Mouse (Mus musculus): Measurements from ENCODE around the gene Tmco4. TPM values are rescaled to one million over a fixed set of nuclear protein-coding genes. Genes with fewer than 3 reads are reported as not detected.

The Tmco4 gene
- polyA plus RNA-seq, 1 experiment from 2014 or later, result 1.3 TPM

- Histone ChIP-seq H3K27ac (no peak overlapping the region), H3K4me3 (peak overlapping the region; percentile 58), H3K9me3 (no peaks in the 10 kb centered on the region), H3K4me2 (peak overlapping the region; percentile 82), H3K9ac (peak overlapping the region; percentile 76), H3K27me3 (peaks cover 71% of the 10 kb centered on the region), H3K4me1 (replicated peaks) (peaks cover 23% of the 10 kb centered on the region), H3K36me3 (no peaks in the 10 kb centered on the region)
- ATAC-seq (ENCODE audit: low FRiP score), result no peak
- WGBS, result 15% methylated on average over 5 of the region's 5 CpGs
Observed at GRCm38 (mm10) chr4:139075915-139076314, 103.2 kb downstream of the Tmco4 start.

- no peak for ATAC-seq (ENCODE audit: low FRiP score)
- H3K9ac ChIP-seq, result no peak overlapping the region
- WGBS, result 41% methylated on average over 2 of the region's 2 CpGs
- no peak overlapping the region for H3K4me2 ChIP-seq
- peaks cover 46% of the 10 kb centered on the region for H3K4me1 ChIP-seq (replicated peaks)
- no peak overlapping the region for H3K27ac ChIP-seq
- no peaks in the 10 kb centered on the region for H3K36me3 ChIP-seq
- H3K9me3 ChIP-seq, result no peaks in the 10 kb centered on the region
- H3K27me3 ChIP-seq, result peaks cover 47% of the 10 kb centered on the region
- H3K4me3 ChIP-seq, result no peak overlapping the region
Observed at GRCm38 (mm10) chr4:139078313-139078712, 105.6 kb downstream of the Tmco4 start.

GRCm38 (mm10) chr4:139078726-139079125 lies 106.0 kb downstream of the Tmco4 start:
- WGBS, result 19% methylated on average over 4 of the region's 4 CpGs
- H3K4me3 ChIP-seq, result no peak overlapping the region
- no peaks in the 10 kb centered on the region for H3K36me3 ChIP-seq
- H3K27ac ChIP-seq, result no peak overlapping the region
- H3K27me3 ChIP-seq, result peaks cover 43% of the 10 kb centered on the region
- no peaks in the 10 kb centered on the region for H3K9me3 ChIP-seq
- H3K4me2 ChIP-seq, result no peak overlapping the region
- no peak for ATAC-seq (ENCODE audit: low FRiP score)
- H3K9ac ChIP-seq, result no peak overlapping the region
- peaks cover 50% of the 10 kb centered on the region for H3K4me1 ChIP-seq (replicated peaks)

- Histone ChIP-seq H3K4me3 (no peak overlapping the region), H3K4me1 (replicated peaks) (peaks cover 46% of the 10 kb centered on the region), H3K27ac (no peak overlapping the region), H3K4me2 (no peak overlapping the region), H3K9me3 (no peaks in the 10 kb centered on the region), H3K27me3 (peaks cover 38% of the 10 kb centered on the region), H3K9ac (no peak overlapping the region), H3K36me3 (no peaks in the 10 kb centered on the region)
- ATAC-seq (ENCODE audit: low FRiP score), result no peak
- WGBS, result 67% methylated on average over 11 of the region's 11 CpGs
Observed at GRCm38 (mm10) chr4:139079439-139079838, 106.8 kb downstream of the Tmco4 start.

- no peaks in the 10 kb centered on the region for H3K9me3 ChIP-seq
- peaks cover 38% of the 10 kb centered on the region for H3K27me3 ChIP-seq
- H3K4me2 ChIP-seq, result no peak overlapping the region
- no peak overlapping the region for H3K4me3 ChIP-seq
- ATAC-seq (ENCODE audit: low FRiP score), result no peak
- H3K27ac ChIP-seq, result no peak overlapping the region
- H3K9ac ChIP-seq, result no peak overlapping the region
- peaks cover 37% of the 10 kb centered on the region for H3K4me1 ChIP-seq (replicated peaks)
- WGBS, result 93% methylated on average over 7 of the region's 7 CpGs
- no peaks in the 10 kb centered on the region for H3K36me3 ChIP-seq
Observed at GRCm38 (mm10) chr4:139080259-139080658, 107.6 kb downstream of the Tmco4 start.

GRCm38 (mm10) chr4:139081270-139081931 lies 108.7 kb downstream of the Tmco4 start:
- WGBS, result 64% methylated on average over 18 of the region's 18 CpGs
- H3K27ac ChIP-seq, result peak overlapping the region; percentile 44; the same call in 1 of the 2 replicates
- H3K4me1 ChIP-seq (replicated peaks), result peaks cover 32% of the 10 kb centered on the region
- no peaks in the 10 kb centered on the region for H3K9me3 ChIP-seq
- H3K9ac ChIP-seq, result no peak overlapping the region; the same call in 1 of the 2 replicates
- ATAC-seq (ENCODE audit: low FRiP score), result no peak
- H3K27me3 ChIP-seq, result peaks cover 32% of the 10 kb centered on the region
- H3K4me3 ChIP-seq, result no peak overlapping the region
- no peak overlapping the region for H3K4me2 ChIP-seq
- no peaks in the 10 kb centered on the region for H3K36me3 ChIP-seq

GRCm38 (mm10) chr4:139082790-139083564 lies 110.3 kb downstream of the Tmco4 start:
- peaks cover 33% of the 10 kb centered on the region for H3K27me3 ChIP-seq
- peaks cover 32% of the 10 kb centered on the region for H3K4me1 ChIP-seq (replicated peaks)
- H3K9ac ChIP-seq, result peak overlapping the region; percentile 51; the same call in 1 of the 2 replicates
- no peaks in the 10 kb centered on the region for H3K9me3 ChIP-seq
- H3K36me3 ChIP-seq, result no peaks in the 10 kb centered on the region
- no peak overlapping the region for H3K4me3 ChIP-seq
- WGBS, result 22% methylated on average over 12 of the region's 12 CpGs
- H3K27ac ChIP-seq, result peak overlapping the region; percentile 44; the same call in 1 of the 2 replicates
- peak; percentile 75 for ATAC-seq (ENCODE audit: low FRiP score)
- H3K4me2 ChIP-seq, result peak overlapping the region; percentile 38

- H3K4me2 ChIP-seq, result no peak overlapping the region
- H3K4me3 ChIP-seq, result no peak overlapping the region
- peaks cover 33% of the 10 kb centered on the region for H3K4me1 ChIP-seq (replicated peaks)
- H3K27me3 ChIP-seq, result peaks cover 53% of the 10 kb centered on the region
- 76% methylated on average over 11 of the region's 11 CpGs for WGBS
- H3K9ac ChIP-seq, result no peak overlapping the region
- ATAC-seq (ENCODE audit: low FRiP score), result no peak
- no peaks in the 10 kb centered on the region for H3K9me3 ChIP-seq
- H3K27ac ChIP-seq, result no peak overlapping the region
- no peaks in the 10 kb centered on the region for H3K36me3 ChIP-seq
Observed at GRCm38 (mm10) chr4:139085337-139085736, 112.6 kb downstream of the Tmco4 start.

GRCm38 (mm10) chr4:139086037-139086436 lies 113.3 kb downstream of the Tmco4 start:
- Histone ChIP-seq H3K9ac (no peak overlapping the region), H3K27me3 (peaks cover 60% of the 10 kb centered on the region), H3K9me3 (no peaks in the 10 kb centered on the region), H3K4me2 (no peak overlapping the region), H3K36me3 (no peaks in the 10 kb centered on the region), H3K27ac (no peak overlapping the region), H3K4me3 (no peak overlapping the region), H3K4me1 (replicated peaks) (peaks cover 38% of the 10 kb centered on the region)
- ATAC-seq (ENCODE audit: low FRiP score), result peak; percentile 26; the same call in 1 of the 2 replicates
- 22% methylated on average over 5 of the region's 5 CpGs for WGBS

GRCm38 (mm10) chr4:139086984-139087383 lies 114.3 kb downstream of the Tmco4 start:
- Histone ChIP-seq H3K9me3 (no peaks in the 10 kb centered on the region), H3K4me2 (no peak overlapping the region), H3K36me3 (no peaks in the 10 kb centered on the region), H3K4me1 (replicated peaks) (peaks cover 39% of the 10 kb centered on the region), H3K4me3 (no peak overlapping the region), H3K9ac (0 out of 2 replicates have a peak overlapping the region, but pooled peaks have one; percentile 13), H3K27ac (no peak overlapping the region), H3K27me3 (peaks cover 69% of the 10 kb centered on the region)
- WGBS, result 75% methylated on average over 4 of the region's 4 CpGs
- ATAC-seq (ENCODE audit: low FRiP score), result no peak

GRCm38 (mm10) chr4:139088982-139089671 lies 116.4 kb downstream of the Tmco4 start:
- Histone ChIP-seq H3K27ac (no peak overlapping the region), H3K9ac (no peak overlapping the region), H3K27me3 (peaks cover 91% of the 10 kb centered on the region), H3K9me3 (no peaks in the 10 kb centered on the region), H3K4me3 (no peak overlapping the region), H3K36me3 (no peaks in the 10 kb centered on the region), H3K4me2 (no peak overlapping the region), H3K4me1 (replicated peaks) (peaks cover 37% of the 10 kb centered on the region)
- no peak for ATAC-seq (ENCODE audit: low FRiP score)
- WGBS, result 58% methylated on average over 9 of the region's 9 CpGs

- Histone ChIP-seq H3K9me3 (no peaks in the 10 kb centered on the region; the same call in 1 of the 2 replicates), H3K27ac (no peak overlapping the region), H3K4me2 (peak overlapping the region; percentile 89), H3K4me3 (peak overlapping the region; percentile 60; the same call in 1 of the 2 replicates), H3K9ac (peak overlapping the region; percentile 46; the same call in 1 of the 2 replicates), H3K36me3 (no peaks in the 10 kb centered on the region), H3K4me1 (replicated peaks) (peaks cover 37% of the 10 kb centered on the region), H3K27me3 (peaks cover 92% of the 10 kb centered on the region)
- 67% methylated on average over 15 of the region's 15 CpGs for whole genome bisulfite sequencing
- ATAC-seq (ENCODE audit: low FRiP score), result no peak
Observed at GRCm38 (mm10) chr4:139090303-139090940, 117.7 kb downstream of the Tmco4 start.

Measured in hindbrain, embryonic 13.5 days (tissue).